Mouse (Mus musculus) embryo, embryonic 11 days (tissue): ENCODE measurements around the gene Mdm1.
A peak's percentile ranks its signal among the peaks of the same experiment; 100 is the strongest.

Experiments
- DNase-seq: peaks from one replicate; pipeline ENCODE4 v3.0.0-alpha.2; 2015

Gene Mdm1

DNA sequence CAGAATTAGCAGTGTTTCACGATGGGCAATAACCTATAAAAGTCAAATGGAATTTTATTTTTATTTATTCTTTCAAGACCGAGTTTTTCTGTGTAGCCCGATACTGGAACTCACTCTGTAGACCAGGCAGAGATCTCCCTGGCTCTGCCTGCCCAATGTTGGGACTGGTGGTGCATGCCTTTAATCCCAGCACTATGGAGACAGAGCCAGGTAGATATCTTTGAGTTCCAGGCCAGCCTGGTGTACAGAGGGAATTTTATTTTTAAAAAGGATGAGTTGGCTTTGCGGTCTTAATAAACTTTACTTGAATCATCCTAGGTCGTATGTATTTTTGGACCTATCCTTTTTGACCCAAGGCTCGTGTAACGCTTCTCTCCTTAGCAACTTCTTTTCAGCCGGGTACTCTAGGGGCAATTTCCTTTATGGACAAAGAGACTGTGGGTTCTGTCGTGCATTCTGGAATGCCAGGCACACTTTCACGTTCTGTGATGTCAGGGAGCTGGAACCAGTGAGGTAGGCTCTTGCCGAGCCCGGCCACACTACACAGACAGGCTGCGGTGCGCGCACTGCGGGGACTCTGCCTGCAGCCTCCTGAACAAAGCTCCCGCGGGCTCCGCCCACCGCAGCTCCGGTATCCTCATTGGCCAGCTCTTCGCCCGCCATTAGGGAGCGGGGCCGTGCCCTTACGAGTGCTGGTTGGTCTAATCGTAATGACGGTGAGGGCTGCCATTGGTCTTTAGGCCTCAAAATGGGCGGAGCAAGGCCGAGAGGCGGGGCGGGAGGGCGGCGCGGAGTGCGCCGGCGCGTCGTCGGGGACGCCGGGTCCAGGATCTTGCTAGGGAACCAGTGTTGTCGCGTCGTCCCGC is at the start of gene Mdm1:
Gene Mdm1, plus strand, starts transcription at position 794 of the 866 bp plus-strand sequence.
- DNase-seq, result peak; percentile 99

DNA sequence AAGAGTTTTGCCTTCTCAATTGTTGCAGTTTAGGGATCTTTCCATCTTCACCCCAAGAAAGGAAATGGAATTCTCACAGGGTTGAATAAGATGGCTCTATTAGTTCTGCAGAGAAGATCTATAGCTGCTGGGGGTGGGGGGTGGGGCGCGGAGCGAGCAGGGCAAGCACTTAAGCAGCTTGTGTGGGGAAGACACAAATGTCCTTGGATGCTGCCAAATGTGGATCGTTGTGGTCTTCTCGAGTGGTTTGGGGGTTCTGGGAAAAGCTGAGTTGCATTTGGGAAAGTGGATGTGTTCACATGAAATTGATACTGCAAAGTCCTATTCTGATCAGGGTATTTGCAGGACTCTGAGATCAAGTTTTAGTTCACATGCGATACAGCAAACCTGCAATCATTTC is 48.9 kb upstream of the Mdm1 start:
- no peak for DNase-seq

DNA sequence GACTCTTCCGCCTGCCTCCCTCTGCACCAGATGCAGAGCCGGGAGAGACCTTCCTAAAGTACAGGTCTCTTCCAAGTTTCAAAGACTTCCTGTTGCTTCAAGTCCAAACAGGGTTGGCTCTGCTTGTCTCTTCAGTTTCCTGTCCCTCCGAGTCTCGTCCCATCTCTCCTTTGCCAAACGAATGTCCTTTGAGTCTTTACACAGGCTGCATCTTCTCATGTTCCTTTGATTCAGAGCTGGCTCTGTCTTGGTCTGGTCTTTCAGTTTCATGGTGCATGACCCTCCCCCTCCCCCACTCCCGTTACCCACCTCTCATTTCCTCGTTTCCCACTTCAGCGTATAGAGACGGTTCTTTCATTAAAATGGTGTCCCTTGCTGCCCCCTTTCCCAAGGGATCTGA is 47.9 kb upstream of the Mdm1 start:
- DNase-seq, result no peak

DNA sequence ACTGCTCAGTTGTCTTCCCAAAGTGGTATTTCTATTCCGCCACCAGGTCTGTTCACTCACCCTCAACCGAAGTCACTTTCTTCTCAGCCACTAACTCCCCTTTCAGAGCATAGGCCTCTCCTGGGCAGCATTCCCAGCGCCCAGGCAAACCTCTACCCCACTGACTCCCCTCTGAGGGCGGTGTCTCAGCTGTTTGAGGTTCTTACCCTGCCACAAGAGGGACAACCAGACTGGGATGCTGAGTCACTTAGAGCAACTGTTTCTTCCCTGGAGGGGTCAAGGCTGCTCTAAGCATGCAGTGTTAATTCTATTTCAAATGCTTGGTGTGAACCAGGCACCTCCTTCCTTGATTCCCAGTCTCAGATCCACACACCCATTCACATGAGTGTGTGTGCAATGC is 46.8 kb upstream of the Mdm1 start:
- DNase-seq, result no peak

- no peak for DNase-seq
Measured at GRCm38 (mm10) chr10:118096223-118096622, 45.4 kb upstream of the Mdm1 start.

GRCm38 (mm10) chr10:118097898-118098297 is 43.7 kb upstream of the Mdm1 start:
- no peak for DNase-seq

DNA sequence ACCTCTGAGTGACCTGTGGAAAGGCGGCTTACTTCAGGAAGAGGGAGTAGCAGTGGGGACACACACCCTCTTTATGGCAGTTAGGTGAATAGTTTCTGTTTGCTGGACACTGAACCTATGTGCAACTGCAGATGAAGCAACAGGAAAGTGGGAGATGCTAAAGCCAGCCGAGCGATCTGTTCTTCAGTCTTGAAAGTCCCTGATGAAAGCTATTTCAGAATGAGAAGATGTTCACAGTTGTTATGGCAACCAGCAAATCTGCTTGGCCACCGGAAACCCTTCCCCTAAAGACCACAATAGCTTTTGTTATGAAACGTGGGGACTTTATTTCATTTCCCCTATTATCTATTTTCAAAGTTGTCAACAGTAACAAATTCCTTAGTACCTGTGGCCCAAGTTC is 41.0 kb upstream of the Mdm1 start:
- DNase-seq, result no peak

DNA sequence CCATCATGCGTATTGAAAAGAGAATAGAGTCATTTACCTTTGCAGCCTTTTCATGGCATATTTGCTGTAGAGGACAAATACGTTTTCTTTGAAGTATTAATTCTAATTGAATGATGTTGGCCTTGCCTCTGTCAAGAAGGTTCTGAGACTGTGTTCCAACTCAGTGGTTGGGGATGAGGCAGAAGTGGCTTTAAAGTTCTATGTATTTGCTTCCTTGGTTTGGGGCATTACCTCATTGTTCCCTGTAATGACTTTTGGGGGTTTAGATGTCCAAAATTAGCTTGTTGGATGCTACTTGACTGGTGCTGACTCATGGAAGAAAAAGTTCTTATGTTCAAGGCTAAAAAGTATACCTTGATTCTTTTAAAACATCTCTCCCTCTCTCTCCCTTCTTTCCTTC is 40.6 kb upstream of the Mdm1 start:
- no peak for DNase-seq

- DNase-seq, result peak; percentile 89
Measured at GRCm38 (mm10) chr10:118103020-118103666, 38.5 kb upstream of the Mdm1 start.

- no peak for DNase-seq
Measured at GRCm38 (mm10) chr10:118103906-118104305, 37.7 kb upstream of the Mdm1 start.

- no peak for DNase-seq
Measured at GRCm38 (mm10) chr10:118107031-118107430, 34.6 kb upstream of the Mdm1 start.

DNA sequence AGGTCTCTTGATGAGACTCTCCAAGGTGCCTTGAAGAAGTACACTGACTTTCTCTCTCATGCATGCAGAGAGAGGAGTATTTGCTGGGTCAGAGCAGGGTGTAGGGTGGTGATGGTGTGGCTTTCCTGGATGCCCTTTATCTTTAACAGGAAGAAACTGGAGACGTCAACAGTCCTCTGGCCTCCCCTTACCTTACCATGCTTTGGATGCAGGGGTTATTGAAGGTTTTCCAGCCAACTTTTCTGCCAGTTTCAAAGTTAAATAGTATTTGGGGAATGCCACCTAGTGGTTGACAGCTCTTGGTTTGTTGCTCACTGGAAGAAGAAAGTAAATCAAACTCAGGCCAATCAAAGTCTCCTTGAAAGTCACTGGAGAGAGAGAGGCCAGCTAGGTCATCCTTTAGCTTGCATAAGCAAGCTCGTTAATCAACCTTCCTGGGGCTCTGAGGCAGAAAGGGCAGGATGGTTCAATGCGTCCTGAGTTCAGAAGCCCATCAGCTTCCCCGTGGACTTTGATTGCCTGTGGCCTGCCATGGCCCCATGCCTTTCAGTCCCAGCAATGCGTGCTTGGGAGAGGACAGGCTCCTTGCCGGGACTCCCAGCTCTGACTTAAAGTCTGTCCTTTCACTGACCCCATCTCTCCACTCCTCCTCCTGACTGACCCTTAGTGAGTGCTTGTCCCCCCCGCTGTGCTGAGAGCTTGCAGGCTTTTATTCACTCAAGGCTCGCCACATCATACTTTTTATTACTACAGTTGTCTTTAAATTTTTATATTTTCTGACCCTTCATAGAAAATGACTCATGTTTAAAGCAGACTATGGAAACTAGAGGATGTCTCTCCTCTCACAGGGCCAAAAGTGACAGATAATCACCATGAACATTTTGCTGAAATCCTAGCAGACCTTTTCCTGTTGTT is 31.3 kb upstream of the Mdm1 start:
- DNase-seq, result peak; percentile 78

DNA sequence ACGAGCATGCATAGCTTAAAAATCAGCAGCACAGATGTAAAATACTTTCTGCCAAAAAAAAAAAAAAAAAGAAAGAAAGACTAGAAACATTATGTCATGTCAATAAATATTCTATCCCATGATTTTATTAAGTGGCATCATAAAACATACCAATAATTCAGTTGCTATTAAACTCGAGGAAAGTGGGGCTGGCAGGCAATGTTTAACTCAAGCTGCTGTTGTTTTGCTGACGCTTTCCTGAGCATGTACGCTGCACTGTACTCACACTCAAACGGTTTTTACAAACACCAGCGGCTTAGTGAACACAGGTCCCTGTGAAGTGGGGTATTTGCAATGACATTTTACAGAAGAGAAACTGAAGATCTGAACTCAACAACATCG is 30.7 kb upstream of the Mdm1 start:
- no peak for DNase-seq

GRCm38 (mm10) chr10:118111621-118112020 is 30.0 kb upstream of the Mdm1 start:
- no peak for DNase-seq

GRCm38 (mm10) chr10:118112294-118112893 is 29.2 kb upstream of the Mdm1 start:
- DNase-seq, result peak; percentile 23

GRCm38 (mm10) chr10:118113256-118113682 is 28.3 kb upstream of the Mdm1 start:
- peak; percentile 19 for DNase-seq

DNA sequence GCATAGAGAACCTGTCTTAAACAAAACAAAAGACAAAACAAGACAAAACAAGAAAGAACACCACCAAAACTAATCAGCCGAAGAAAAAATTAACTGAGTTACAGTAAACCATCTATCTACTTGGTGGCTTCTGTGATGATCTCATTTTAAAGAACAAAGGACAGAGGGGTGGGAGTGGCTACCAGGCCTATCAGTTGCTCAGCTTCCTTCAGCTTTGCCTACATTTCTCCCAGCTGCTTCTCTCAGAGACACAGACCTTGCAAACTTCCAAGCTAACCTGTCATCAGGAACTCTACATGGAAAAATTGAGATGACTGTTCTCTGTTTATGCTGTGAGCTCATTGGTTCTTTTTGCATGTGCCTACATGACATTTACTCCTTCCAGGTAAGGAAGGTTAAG is 27.3 kb upstream of the Mdm1 start:
- DNase-seq, result no peak

- DNase-seq, result no peak
Measured at GRCm38 (mm10) chr10:118116456-118116855, 25.2 kb upstream of the Mdm1 start.

DNA sequence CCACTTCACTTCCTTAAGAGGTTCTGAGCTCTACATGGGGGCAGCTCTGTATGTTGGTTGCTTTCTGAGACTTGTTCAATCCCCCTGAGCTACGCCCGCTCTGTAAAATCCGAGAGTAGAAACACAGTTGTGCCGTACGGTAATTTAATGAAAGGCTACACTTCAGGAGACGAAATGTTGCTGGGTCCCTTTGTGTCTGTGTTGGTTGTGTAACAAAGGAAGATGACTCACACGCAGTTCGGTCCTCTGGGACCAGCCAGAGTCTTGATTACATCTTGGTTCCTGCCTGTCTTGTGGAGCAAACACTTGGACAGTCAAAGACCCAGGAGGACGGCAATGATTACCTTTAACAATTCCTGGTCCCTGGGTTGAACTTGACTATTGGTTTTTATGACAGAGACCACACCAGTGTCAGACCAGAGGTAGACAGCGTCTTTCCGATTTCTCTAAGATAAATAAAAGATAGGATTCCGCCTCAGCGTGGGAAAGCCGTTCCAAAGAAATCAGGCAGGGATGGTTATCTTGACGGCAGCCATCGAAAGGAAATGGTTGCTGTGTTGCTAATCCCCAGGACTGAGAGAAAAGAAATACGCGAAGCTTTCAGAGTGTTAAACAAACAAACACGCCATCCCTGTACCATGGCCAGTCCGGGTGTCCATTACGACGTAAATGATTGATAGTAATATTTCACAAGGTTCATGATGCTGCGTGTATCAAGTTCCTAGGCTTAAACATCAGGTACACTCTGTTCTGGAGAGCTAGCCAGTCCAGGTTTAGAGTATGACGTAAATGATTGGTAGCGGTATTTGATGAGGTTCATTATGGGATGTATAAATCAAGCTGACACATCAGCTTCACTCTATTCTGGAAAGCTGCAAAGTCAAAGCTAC is 20.3 kb upstream of the Mdm1 start:
- DNase-seq, result no peak

DNA sequence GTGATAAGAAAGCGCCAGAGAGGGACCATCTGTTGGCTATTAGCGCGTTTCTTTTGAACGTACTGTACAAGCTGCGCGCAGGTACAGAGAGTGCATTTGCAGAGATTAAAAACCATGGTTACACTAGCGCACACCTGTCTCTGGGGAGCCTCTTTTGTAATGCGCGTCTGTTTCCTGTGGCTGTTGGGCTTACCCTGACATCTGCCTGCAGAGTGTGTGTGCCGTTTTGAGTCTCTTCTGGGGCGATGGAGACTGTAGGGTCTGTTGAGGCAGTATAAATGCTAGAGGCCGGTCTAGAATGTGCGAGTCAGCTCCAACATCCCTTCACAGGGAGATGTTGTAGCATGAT is 19.7 kb upstream of the Mdm1 start:
- DNase-seq, result peak; percentile 59

DNA sequence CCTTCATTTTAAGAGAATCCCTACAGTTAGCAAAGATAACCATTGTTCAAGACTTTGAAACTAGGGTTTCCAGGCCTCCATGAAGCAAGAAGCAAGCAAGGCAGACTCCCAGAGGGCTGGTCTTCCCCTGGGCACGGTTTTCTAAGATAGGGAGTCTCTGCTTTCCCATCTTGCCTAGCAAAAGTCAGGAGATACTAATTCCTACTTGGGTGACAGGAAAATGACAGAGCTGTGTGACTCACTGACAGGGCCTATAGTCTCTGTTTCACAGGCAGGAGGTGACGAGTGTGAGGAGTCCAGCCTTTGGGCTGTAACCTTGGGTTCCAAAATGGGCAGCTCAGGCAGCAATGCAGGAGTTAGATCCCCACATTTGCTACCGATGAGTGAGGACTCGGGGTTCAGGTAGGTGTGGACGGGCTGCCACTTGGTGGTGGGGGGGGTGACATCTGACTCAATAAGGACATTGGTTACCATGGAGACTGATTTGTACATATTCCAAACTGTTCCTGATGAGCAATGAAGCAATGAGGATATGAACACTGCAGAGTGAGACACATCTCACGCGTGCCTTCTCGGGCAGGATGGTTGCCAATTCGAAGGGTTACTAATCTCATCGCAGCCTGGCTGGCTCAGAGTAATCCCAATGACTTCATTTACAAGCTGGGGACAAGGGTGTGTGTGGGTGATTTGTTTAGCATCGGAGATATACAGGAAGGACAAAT is 19.0 kb upstream of the Mdm1 start:
- DNase-seq, result no peak
